Mouse (Mus musculus) lung, postnatal 0 days (tissue): ENCODE results near the gene Gm11492.

ENCODE experiments used
- CTCF ChIP-seq: IDR thresholded peaks from 2 replicates; pipeline ENCODE4 v1.5.1; 2016; ENCODE audit warnings: antibody characterized with exemption, mild to moderate bottlenecking
- EP300 ChIP-seq: IDR thresholded peaks from 2 replicates; pipeline ENCODE4 v1.6.1; 2016; ENCODE audit warnings: antibody characterized with exemption, mild to moderate bottlenecking, control low read depth

DNA sequence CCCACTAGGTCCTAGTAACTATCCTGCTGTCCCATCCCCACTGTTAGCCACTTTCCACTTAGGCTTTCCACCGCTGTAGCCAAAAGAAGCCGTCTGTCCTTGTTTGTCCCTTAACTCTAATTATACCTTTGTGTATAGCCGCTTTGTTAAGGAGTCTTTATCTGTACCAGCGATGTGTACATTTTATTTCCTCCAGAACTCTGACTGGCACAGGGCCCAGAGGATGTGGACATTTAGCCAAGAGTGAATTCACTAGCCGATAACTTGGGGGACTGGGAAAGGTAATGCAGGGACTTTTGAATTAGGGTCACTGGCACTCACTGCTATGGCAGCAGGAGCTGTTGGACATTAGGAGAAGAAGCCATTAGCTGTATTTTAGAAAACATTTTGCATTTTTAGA, 12.1 kb upstream of the Gm11492 start:
- TF ChIP-seq EP300, result peak; percentile 85
- TF ChIP-seq CTCF, result no peak
